Mouse (Mus musculus): ENCODE results near the gene Gpr152.

The Gpr152 gene

DNA sequence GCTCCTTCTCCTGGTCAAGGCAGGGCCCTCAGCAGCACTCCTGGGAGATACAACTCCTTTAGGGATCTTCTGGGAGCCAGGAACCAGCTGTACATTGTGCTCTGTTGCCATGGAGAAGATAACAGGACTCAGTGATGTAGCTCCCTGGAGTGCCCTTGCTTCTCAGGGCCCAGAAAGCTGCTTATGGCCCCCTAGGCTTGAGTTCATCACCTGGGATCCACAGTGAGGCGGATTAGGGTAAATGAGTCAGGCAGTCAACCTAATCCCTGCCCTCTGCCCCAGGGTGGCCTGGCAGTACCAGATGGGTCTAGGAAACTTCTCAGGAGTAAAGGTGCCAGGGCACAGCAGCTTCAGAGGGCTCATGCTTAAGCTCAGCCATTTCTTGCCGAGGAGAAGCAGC lies at the start of gene Gpr152:
Gpr152 (plus strand) TSS at position 342 of the 400 bp plus-strand sequence.
- no peak for DNase-seq

DNA sequence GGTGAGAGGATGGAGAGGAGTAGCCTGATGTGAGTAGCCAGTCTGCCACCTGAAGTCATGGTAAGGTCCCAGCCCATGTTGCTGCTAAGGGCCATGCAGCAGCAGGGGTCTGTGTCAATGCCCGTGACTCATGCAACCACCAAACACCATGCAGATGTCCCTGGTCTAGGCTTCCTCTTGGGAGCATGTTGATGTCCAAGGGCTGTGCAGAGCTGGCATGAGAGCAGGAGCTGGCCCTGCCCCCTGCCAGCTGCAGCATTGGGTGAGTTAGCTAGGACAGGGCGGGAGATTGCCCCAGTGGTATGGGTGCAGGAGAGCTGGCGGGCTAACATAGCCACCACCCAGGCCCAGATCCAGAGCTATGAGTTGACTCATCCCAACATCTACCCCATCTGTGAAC lies 49.1 kb upstream of the Gpr152 start:
- DNase-seq, result no peak

DNA sequence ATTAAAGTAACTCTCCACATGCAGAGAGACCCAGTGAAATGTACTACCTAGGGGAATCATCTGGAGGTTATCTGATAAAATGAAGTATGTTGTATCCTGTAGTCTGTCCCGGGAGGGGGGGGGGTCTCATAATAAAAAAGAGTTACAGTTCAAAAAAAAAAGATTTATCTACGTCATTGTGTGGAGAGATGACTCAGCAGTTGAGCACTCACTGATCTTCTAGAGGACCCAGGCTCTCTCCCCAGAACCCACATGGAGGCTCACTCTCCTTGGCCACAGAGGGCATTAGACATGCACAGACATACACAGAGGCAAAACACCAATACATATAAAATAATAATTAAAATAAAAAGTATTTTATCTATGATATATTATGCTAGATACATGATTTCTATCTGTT lies 48.2 kb upstream of the Gpr152 start:
- no peak for DNase-seq

DNA sequence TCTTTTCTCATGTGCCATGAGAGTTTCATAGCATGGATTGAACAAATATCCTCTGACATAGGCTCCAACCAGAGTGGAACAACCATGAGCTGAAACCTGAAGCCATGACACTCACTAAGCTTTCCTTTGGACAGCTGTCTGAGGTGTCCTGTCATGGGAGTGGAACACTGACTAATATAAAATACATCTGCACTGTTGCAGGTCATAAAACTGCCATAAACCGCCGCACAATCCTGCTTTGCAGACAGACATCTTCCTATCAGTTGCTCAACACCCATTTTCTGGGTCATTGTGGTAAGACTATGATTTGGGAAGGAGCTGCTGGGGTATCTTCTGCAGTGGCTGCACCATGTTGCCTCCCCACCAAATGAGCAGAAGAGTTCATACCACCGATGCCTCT lies 46.8 kb upstream of the Gpr152 start:
- no peak for DNase-seq

DNA sequence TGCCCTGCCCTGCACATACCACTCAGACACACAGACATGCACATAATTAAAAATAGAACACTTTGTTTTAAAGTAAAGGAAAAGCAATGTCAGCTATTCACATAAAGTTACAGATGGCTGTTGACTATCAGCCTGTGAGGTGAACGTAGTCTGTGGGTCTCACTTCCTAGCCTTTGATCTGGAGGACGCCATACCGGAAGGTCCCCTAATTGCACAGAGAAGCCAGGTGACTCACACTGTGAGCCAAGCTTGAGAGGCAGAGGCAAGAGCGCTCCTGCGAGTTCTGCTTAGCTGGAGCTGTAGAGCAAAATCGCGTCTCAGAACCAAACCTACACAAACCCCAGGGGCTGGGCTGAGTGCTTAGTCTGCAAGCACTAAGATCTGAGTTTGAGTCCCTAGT lies 45.8 kb upstream of the Gpr152 start:
- DNase-seq, result no peak

DNA sequence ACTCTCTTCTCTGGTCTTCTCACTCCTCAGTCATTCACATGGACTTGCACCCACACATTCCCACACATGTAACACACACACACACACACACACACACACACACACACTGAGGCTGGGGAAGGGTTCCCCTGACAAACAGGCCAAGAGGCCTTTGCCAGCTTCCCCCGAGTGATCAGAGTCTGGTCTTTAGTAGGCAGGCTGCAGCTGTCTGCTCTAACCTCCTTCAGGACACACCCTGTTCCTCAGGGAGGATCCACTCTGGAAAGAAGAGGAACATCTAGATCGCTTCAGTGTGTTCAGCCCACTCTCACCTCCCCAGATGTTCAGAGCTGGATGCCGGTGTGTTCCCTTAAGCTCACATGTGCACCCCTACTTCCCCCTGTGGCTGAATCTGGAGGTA lies 45.2 kb upstream of the Gpr152 start:
- DNase-seq, result peak; percentile 36

DNA sequence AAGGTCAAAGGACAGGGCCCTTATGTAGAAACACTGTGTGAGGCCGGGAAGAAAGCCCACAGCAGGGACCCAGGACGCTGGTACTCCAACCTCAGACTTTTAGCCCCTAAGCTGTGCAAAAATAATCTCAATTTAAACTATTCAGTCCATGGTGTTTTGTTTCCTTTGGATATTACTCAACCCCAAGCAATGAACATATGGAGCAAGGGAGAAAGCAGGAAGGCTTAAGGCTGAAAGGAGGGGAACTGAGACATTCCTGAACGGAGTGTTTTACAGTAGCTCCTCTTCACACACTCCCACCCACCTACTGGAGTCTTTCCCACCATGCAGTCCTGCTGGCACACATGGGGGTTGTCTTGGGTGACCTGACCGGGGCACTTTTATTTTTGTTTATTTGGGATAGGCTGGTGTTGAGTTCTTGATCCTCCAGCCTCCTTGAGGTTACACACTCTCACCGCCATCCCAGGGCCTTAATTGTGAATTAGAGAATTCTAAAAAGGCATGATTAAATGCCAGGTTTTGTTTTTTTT lies 44.7 kb upstream of the Gpr152 start:
- DNase-seq, result peak; percentile 48

DNA sequence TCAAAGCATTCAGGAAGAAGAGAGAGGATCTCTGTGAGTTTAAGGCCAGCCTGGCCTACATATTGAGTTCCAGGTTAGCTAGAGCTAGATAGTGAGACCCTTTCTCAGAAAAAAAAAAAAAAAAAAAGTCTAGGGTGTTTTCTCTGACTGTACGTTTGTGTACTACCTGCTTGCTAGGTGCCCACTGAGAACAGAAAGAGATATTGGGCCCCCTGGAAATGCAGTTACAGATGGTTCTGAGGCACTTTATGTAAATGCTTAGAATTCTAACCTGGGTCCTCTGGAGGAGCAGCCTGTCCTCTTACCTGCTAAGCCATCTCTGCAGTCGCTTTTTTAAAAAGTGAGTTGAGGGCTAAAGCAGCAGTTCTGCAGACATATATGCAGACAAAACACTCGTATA lies 43.8 kb upstream of the Gpr152 start:
- no peak for DNase-seq

DNA sequence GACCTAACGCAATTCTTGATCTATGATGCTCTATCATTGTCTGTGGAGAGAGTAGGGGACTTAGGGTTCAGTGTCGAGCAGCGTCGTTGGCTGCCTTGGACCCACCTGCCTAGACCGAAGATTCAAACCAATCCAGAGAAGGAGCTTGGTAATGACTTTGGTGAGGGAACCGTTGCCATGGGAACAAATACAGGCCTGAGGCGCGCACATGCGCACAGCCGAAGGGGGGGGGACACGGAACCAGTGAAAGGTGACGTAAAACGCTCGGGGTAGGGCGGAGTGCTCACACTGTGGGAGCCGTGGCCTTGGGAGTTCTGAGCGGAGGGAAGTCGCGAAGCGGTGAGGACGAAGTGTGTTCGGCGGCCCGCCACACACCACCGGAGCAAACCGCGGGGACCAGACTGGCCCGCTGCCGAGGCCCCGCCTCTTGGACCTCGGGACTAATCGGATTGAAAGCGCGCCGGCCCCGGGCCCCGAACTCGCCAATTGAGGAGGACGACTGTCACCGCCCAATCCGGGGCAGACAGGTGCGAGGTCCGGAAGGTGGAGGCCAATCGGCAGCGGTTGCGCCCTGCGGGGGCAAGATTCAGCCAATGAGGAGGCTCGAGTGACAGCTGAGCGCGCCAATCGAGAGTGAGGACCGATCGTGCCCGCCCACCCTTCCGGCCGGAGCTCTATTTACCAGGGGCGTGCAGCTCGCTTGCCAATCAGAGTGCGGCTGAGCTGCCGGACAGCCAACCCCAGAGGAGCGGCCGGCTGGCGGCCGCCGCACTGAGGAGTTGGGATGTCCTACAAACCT lies 42.7 kb upstream of the Gpr152 start, which contains the start of gene Cdk2ap2:
Cdk2ap2 (plus strand) TSS at position 541 of the 799 bp plus-strand sequence.
- DNase-seq, result peak; percentile 100

DNA sequence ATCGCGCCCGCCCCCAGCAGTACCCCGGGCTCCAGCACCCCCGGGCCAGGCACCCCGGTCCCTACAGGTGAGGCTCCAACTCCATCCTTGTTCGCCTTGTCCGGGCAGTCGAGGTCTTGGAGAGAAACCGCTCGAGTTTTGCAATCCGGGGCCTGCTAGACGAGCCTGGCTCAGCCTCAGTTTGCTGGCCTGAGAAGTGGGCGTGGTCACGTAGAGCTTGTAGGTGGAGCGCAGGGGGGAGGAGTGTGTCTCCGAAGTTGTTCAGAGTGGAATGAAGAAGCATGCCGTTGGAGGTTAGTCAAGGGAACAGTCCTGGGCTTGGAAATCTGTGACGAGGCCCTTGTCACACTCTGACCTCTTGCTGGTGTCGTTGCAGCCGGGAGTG lies 42.2 kb upstream of the Gpr152 start:
- no peak for DNase-seq

DNA sequence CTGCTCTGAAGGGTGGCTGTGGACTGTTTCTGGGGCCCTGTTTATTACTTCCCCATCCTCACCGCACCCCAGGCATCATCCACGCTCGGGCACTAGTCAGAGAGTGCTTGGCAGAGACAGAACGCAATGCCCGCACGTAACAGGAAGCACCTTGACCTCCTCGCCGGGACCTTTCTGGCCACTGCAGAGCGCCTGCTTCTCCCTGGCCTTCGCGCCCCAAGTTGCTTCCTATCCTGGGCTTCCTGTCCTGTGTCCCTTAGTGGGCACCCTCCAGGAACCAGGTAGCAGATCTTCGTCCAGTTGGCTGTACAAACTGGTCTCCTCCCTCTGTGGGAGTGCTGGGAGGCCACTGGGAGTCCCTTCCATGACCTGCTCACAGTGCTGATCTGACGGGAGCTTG lies 41.2 kb upstream of the Gpr152 start:
- peak; percentile 69 for DNase-seq

DNA sequence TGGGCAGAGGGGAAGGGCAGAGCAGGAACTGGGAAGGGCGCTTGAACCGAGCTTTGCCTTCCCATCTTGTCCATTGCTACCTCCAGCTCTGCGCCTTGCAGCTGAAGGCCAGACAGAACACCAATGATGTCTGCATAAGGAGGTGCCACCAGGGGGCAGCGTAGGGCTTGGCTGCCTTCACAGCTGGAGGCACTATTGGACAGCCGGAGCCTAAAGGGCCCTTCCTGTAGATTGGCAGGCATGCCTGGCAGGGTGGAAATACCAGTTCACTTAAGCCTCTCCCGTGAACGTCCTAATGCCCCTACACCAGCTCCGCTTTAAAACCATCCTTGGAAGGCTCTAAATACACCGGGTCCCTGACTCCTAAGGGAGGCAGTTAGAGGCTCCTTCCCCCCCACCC lies 40.5 kb upstream of the Gpr152 start:
- peak; percentile 93 for DNase-seq

DNA sequence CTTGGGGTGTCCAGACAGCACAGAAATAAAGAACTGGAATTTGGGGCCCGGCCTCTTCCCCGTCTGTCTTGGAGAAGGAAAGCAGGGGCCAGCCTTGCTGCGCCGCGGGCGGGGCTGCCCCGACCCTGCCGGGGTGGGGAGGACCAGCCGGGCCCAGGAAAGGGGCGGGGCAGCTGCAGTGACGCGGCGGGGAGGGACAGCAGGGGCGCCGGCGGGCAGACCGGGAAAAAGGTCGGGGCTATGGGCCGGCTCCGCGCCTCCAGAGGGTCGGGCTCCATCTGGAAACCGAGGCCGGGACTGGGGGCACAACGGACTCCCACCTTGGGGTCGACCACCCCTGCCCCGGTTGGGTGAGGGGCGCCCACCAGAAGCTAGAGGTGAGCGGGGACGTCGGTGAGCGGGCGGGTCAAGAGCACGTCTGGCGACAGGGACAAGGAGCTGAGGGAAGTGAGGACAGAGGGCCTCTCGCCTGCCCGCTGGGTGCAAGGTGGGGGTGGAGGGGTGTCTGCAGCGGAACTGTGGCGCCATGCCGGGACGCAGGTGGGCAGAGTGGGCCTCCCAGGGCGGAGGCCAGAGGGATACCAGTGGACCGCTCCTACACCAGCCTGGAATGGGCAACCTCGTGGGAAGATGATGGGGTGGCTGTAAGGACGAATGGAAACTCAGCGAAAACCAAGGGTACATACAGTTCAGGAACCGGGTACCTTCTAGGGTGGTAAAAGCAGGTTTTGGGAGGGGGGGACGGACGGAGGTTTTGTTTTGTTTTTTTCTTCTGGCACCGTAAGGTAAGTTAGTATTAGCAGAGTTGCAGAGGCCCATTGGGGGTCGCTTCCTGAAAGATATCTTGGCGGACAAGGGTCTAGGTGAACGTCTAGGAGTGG lies 39.5 kb upstream of the Gpr152 start, which contains the start of gene Pitpnm1:
Pitpnm1 (plus strand) TSS at position 162 of the 881 bp plus-strand sequence.
- peak; percentile 83 for DNase-seq

DNA sequence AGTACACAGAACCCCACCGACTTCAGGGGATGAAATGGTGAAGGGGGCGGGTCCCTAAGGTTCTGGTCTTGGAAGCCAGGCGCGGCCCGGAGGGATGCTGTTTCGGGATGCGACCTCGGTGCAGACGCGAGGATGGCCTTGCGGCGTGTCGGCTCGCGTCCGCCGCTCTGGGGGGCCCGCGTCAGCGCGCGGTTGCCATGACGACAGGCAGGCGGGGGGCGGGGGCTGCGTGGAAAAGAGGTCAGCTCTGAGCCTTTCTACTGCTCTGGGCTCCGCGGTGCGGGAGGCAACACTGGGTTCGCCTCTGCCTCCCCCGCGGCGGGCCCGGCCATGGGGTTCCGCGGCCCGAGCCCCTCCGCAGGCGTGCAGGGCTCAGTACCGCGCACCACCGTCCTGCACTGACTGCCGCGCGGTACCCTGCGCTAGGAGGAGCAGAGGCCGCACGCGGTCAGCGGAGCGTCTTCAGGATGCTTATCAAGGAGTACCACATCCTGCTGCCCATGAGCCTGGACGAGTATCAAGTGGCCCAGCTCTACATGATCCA lies 38.8 kb upstream of the Gpr152 start:
- DNase-seq, result peak; percentile 88

DNA sequence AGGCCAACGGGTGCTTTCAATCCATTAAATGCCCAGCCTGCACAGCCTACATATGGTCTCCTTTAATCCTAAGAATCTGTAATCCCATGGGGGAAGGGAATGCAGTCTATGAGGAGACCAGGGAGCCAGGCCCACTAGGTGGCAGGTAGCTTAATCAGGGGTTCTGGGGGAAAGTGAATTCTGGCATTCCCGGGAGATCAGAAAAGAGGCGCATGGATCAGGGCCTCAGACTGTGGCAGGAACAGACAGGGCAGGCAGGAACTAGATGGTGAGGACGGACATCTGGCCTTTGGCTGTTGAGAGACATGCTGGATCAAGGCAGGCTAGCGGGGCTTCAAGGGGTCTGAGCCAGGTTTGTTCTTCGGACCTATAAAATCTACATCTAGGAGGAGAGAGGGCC lies 38.1 kb upstream of the Gpr152 start:
- DNase-seq, result peak; percentile 62

DNA sequence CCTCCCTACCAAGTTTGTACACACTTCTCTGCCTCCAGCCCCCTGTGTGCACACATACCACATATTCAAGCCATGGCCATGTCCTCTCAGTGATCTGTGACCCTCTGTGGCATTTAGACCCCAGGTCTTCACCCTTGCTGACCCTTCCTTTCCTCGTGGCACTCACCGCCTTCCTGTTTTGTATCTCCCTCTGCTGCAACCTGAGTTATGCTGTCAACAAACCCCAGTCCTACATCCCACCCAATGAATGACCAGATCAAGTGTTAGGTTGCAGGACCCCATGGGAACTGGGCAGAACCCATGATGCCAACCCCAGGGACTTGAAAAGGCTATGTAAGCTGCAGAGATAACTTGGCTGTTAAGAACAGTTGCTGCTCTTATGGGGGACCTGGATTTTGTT lies 37.5 kb upstream of the Gpr152 start:
- peak; percentile 46 for DNase-seq

DNA sequence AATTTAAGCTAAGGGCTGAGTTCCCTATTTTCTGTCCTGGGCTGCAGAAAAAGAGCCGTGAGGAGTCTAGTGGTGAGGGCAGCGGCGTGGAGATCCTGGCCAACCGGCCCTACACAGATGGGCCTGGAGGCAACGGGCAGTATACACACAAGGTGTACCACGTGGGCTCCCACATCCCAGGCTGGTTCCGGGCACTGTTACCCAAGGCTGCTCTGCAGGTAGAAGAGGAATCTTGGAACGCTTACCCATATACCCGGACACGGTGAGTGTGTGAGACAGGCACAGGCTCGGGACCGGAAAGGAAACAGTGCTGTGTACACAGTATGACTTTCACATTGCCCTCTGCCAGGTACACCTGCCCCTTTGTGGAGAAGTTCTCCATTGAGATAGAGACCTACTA lies 37.0 kb upstream of the Gpr152 start:
- peak; percentile 85 for DNase-seq

DNA sequence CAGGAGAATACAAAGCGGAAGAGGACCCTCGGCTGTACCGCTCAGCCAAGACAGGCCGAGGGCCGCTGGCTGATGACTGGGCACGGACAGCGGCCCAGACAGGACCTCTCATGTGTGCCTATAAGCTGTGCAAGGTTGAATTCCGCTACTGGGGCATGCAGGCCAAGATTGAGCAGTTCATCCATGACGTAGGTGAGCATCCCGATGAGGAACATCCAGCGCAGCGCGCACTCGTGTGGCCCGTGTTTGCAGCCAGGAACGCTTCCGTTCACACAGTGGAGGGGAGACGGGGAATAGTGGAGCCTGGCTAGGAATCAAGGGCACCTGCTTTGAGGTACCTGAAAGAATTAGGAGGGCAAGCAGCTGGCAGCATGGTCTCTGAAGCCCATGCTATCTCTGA lies 36.3 kb upstream of the Gpr152 start:
- peak; percentile 61 for DNase-seq

DNA sequence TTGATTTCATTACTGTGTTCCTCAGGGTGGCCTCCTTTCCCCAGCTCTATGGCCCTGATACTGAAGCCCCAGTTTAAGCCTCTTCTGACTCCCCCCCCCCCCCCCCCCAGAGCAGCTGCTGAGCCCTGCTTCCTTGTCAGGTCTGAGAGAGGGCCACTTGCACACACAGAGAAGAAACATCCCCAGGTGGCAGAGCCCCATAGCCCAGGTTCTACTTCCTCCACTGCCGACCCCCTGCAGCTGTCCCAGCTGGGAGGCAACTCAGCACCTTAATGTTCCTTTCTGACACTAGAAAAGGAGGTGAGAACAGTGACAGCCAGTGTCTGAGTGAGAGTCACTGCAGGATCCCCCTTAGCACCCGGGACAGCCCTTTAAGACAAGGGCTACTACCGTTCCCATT lies 35.8 kb upstream of the Gpr152 start:
- peak; percentile 49 for DNase-seq

DNA sequence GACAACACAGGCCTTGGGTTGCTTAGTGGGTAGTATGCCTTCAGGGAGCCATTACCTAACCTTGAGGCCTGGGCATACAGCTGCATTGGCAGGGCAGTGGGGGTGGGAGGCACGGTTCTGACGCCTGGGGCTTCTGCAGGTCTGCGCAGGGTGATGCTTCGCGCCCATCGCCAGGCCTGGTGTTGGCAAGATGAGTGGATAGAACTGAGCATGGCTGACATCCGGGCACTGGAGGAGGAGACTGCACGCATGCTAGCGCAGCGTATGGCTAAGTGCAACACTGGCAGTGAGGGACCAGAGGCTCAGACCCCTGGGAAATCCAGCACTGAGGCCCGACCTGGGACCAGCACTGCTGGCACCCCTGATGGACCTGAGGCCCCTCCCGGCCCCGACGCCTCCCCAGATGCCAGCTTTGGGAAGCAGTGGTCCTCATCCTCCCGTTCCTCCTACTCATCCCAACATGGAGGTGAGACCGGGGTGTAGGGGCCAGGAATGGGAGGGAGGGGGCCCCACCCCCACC lies 34.9 kb upstream of the Gpr152 start:
- DNase-seq, result peak; percentile 54

DNA sequence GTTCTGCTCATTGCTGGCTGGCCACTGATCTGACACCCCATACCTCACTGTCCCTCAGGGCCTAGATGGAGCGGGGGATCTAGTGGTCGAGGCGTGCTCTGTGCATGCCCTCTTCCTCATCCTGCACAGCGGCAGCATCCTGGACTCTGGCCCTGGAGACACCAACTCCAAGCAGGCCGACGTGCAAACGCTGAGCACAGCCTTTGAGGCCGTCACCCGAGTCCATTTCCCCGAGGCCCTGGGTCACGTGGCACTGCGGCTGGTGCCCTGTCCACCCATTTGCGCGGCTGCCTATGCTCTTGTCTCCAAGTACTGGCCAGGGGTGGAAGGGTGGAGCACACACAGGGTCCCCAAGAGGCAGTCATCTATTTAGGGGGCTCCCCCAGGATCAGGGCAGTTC lies 32.9 kb upstream of the Gpr152 start:
- no peak for DNase-seq

DNA sequence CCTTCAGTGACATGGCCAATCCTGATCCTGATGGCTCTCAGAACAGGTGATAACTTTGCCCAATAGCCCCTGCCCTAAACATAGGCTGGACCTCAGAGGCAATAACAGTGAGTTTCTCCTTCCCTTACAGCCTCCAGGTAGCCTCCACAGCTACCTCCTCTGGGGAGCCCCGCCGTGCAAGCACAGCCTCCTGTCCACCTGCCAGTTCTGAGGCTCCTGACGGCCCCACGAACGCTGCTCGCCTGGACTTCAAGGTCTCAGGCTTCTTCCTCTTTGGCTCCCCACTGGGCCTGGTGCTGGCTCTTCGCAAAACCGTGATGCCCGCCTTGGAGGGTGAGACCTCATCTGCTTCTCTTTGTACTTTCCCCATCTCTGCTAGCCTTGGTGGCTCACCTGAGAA lies 31.1 kb upstream of the Gpr152 start:
- DNase-seq, result no peak
